1 mouse cellular context compared by ENCODE assay signal in genomic region chr4:156109570-156110331, GRCm38 (mm10).
TF ChIP-seq lines count a peak whose summit lies in the region.

Gene 9430015G10Rik, plus strand, starts transcription at chr4:156109982.

TF ChIP-seq in MEL, 35 proteins besides CTCF, POLR2A, EP300 and RAD21 (continued from another document):
- TF ChIP-seq MAZ (IDR thresholded peaks at IDR 0.05; ENCODE audit: low read depth, low read length) (no peak; the same call in 1 of the 2 replicates), TCF12 (IDR thresholded peaks at IDR 0.05; ENCODE audit: low read depth, low read length) (no peak; the same call in 1 of the 2 replicates), USF2 (IDR thresholded peaks at IDR 0.05; ENCODE audit: borderline replicate concordance in 1 of 2, insufficient read depth in 1 of 2, low read depth in 1 of 2, low read length in 2 of 2) (no peak), ZNF384 (IDR thresholded peaks at IDR 0.05; ENCODE audit: low read depth, low read length) (peak; percentile 83), ZC3H11A (IDR thresholded peaks at IDR 0.05; ENCODE audit: low read depth, low read length) (no peak)
